Mouse (Mus musculus) adrenal gland, adult 8-10 months (tissue): ENCODE results near the gene Camk1d. TPM values are rescaled to one million over a fixed set of nuclear protein-coding genes. Genes with fewer than 3 reads are reported as not detected.

Source experiments
- total RNA-seq, 4 experiments: library from RNA; stranded (reverse); gene quantifications; 2 replicates each; pipeline ENCODE4 v1.2.4; 2022

Camk1d gene
- total RNA-seq, 4 experiments from 2014 or later, result 7.3 to 13.2 (median 10.9) TPM

Other genes with a start within 250 kb of the Camk1d start
- 10 to 100 TPM; 34.7 to 42.0 (median 38.7) TPM for gene Nudt5, start 130.5 kb upstream of the Camk1d start, total RNA-seq
- gene Cdc123, start 130.6 kb upstream of the Camk1d start, total RNA-seq, result 100 to 1,000 TPM; 138 to 175 (median 140) TPM
- gene Gm13199, start 148.4 kb upstream of the Camk1d start, total RNA-seq, result 1 to 10 TPM in 3 of 4 experiments, not detected in 1; 1.1 to 1.4 (median 1.3) TPM
- 10 to 100 TPM; 33.2 to 71.0 (median 47.7) TPM for gene Sec61a2, start 180.9 kb upstream of the Camk1d start, total RNA-seq
- 10 to 100 TPM; 12.2 to 23.6 (median 16.3) TPM for gene Dhtkd1, start 228.3 kb upstream of the Camk1d start, total RNA-seq
- gene Upf2, start 237.0 kb upstream of the Camk1d start, total RNA-seq, result 10 to 100 TPM; 22.7 to 33.4 (median 28.6) TPM